Comparison of ENCODE assay signal across 7 mouse cellular contexts in the genomic region with DNA sequence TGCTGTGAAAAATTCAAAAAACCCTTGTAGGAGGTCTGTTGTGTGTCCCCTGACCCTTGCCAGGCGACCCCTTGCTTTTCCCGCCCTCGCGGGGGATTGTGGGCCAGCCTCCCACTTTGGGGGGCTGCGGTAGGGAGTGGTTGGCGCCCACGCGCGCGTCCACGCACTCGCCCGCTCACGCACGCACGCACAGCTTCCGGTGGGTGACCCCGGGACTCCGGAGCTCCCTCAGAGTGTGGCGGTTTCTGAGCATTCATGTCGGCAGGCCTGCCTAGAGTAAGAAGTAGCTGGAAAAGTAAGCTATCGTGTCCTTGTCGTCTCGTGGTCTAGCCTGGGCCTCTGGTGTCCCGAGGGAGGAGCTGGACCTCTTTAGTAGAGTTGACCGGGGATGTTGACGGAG. TPM values are rescaled to one million over a fixed set of nuclear protein-coding genes. Genes with fewer than 3 reads are reported as not detected.
DNase-seq lines count a peak whose midpoint lies in the region; ATAC-seq and TF ChIP-seq lines count a peak whose summit lies in the region.

A gene (minus strand): TSS at position 79 of the 400 bp plus-strand sequence.
A gene (plus strand): TSS at position 190 of the 400 bp plus-strand sequence.

- DNase-seq in lung, embryonic 14.5 days, result peak; percentile 8
- no peak for DNase-seq in lung, postnatal 25 days (ENCODE audit: low spot score)
- peak in 1 of 2 experiments; percentile 52 for DNase-seq in cerebellum, adult 2 months
- DNase-seq in kidney, postnatal 14 days, result peak; percentile 24
- DNase-seq in frontal cortex, adult 2 months (ENCODE audit: extremely low spot score in 1 of 2, low spot score in 1 of 2), result no peak

- peak within 1 kb of the TSS; percentile 97 for H3K27ac ChIP-seq in lung, embryonic 14.5 days (ENCODE audit: low read depth)
- peak within 1 kb of the TSS; percentile 96 for H3K27ac ChIP-seq in cerebellum, adult 2 months (ENCODE audit: insufficient read depth, low read length)
- peak within 1 kb of the TSS; percentile 90 for H3K27ac ChIP-seq in forebrain, embryonic 16.5 days (ENCODE audit: low read length)

- H3K4me1 ChIP-seq in lung, embryonic 14.5 days (ENCODE audit: insufficient read depth), result no peaks in the 10 kb centered on the region; the same call in 1 of the 2 replicates
- H3K4me1 ChIP-seq in cerebellum, adult 2 months (ENCODE audit: control insufficient read depth, insufficient read depth, low read length), result no peaks in the 10 kb centered on the region
- H3K4me1 ChIP-seq in forebrain, embryonic 16.5 days (replicated peaks; ENCODE audit: control insufficient read depth, insufficient read depth, low read length), result peaks cover 5% of the 10 kb centered on the region; the same call in 1 of the 2 replicates

- ATAC-seq in lung, embryonic 14.5 days (ENCODE audit: insufficient read depth), result peak; percentile 23
- peak; percentile 19; the same call in 1 of the 2 replicates for ATAC-seq in forebrain, embryonic 16.5 days

- no peaks in the 10 kb centered on the region for H3K9me3 ChIP-seq in lung, embryonic 14.5 days (ENCODE audit: low read depth, low read length)
- H3K9me3 ChIP-seq in forebrain, embryonic 16.5 days (ENCODE audit: control insufficient read depth, low read length), result no peaks in the 10 kb centered on the region

- H3K36me3 ChIP-seq in lung, embryonic 14.5 days (ENCODE audit: insufficient read depth), result no peaks in the 10 kb centered on the region
- no peaks in the 10 kb centered on the region for H3K36me3 ChIP-seq in forebrain, embryonic 16.5 days (ENCODE audit: control insufficient read depth, insufficient read depth)
- no peaks in the 10 kb centered on the region for H3K36me3 ChIP-seq in myocyte (ENCODE audit: control insufficient read depth, insufficient read depth)

- no peak for TF ChIP-seq CTCF in lung, embryonic 14.5 days (IDR thresholded peaks at IDR 0.05; ENCODE audit: low read depth)
- TF ChIP-seq CTCF in cerebellum, adult 2 months (IDR thresholded peaks at IDR 0.05; ENCODE audit: borderline replicate concordance, insufficient read depth, low read depth, low read length), result no peak

- H3K27me3 ChIP-seq in lung, embryonic 14.5 days (ENCODE audit: insufficient read depth, low read length), result no peaks in the 10 kb centered on the region
- H3K27me3 ChIP-seq in cerebellum, adult 2 months (ENCODE audit: control insufficient read depth, insufficient read depth, low read length), result no peaks in the 10 kb centered on the region
- no peaks in the 10 kb centered on the region for H3K27me3 ChIP-seq in forebrain, embryonic 16.5 days (replicated peaks; ENCODE audit: control insufficient read depth, insufficient read depth, low read length)
- no peaks in the 10 kb centered on the region for H3K27me3 ChIP-seq in myocyte (ENCODE audit: control insufficient read depth, insufficient read depth, insufficient read length)

- WGBS in lung, embryonic 14.5 days, result 69% methylated on average over 27 of the region's 27 CpGs
- WGBS in cerebellum, adult 2 months, result 75% methylated on average over 27 of the region's 27 CpGs
- WGBS in forebrain, embryonic 16.5 days, result 85% methylated on average over 27 of the region's 27 CpGs

- TF ChIP-seq POLR2A in cerebellum, adult 2 months (IDR thresholded peaks at IDR 0.05; ENCODE audit: borderline replicate concordance, insufficient read depth, low read length), result no peak
- TF ChIP-seq POLR2A in myocyte (IDR thresholded peaks at IDR 0.05; ENCODE audit: insufficient read length, low read depth), result peak; percentile 45

- no peaks in the 10 kb centered on the region for H3K79me2 ChIP-seq in myocyte (ENCODE audit: control insufficient read depth, insufficient read depth)

- H3ac ChIP-seq in myocyte (ENCODE audit: control insufficient read depth, insufficient read length), result peak within 1 kb of the TSS; percentile 24

- peak within 1 kb of the TSS; percentile 75 for H3K4me2 ChIP-seq in lung, embryonic 14.5 days
- peak within 1 kb of the TSS; percentile 68 for H3K4me2 ChIP-seq in forebrain, embryonic 16.5 days (ENCODE audit: low read length)
- H3K4me2 ChIP-seq in myocyte (ENCODE audit: low read depth), result peak within 1 kb of the TSS; percentile 84

- H3K4me3 ChIP-seq in lung, embryonic 14.5 days (ENCODE audit: low read depth, low read length), result peak within 1 kb of the TSS; percentile 63
- peak within 1 kb of the TSS; percentile 87 for H3K4me3 ChIP-seq in cerebellum, adult 2 months (replicated peaks; ENCODE audit: insufficient read depth, low read depth, low read length)
- H3K4me3 ChIP-seq in forebrain, embryonic 16.5 days (replicated peaks; ENCODE audit: low read length), result peak within 1 kb of the TSS; percentile 69
- H3K4me3 ChIP-seq in myocyte, result peak within 1 kb of the TSS; percentile 59

- H3K9ac ChIP-seq in lung, embryonic 14.5 days, result peak within 1 kb of the TSS; percentile 83
- peak within 1 kb of the TSS; percentile 81 for H3K9ac ChIP-seq in forebrain, embryonic 16.5 days (replicated peaks; ENCODE audit: low read depth, low read length)

TF ChIP-seq in myocyte, 11 proteins besides CTCF, POLR2A, EP300 and RAD21:
- TF ChIP-seq MAX (IDR thresholded peaks at IDR 0.05; ENCODE audit: low read depth) (no peak), CEBPB (IDR thresholded peaks at IDR 0.05; ENCODE audit: insufficient read depth, poor library complexity, severe bottlenecking) (no peak), TCF3 (IDR thresholded peaks at IDR 0.05; ENCODE audit: insufficient read length, low read depth) (no peak), USF1 (IDR thresholded peaks at IDR 0.05; ENCODE audit: low read depth) (no peak), MYOG (IDR thresholded peaks at IDR 0.05; ENCODE audit: control insufficient read depth in 1 of 3, insufficient read depth in 1 of 3, insufficient read length in 2 of 3, low read depth in 2 of 3) (no peak), E2F4 (IDR thresholded peaks at IDR 0.05; ENCODE audit: insufficient read depth) (no peak)

RNA-seq across cellular contexts. Expression of the first gene that starts in this region (rescaled TPM):
- 9.9 and 11.0 TPM in 2 replicates for polyA plus RNA-seq in lung, embryonic 14.5 days (2014; fragmentation: Nextera tagmentation; extraction: Ambion mirVana)
- polyA plus RNA-seq in cerebellum, adult 2 months (2012; rRNA removed), result 4.5 and 4.7 TPM in 2 replicates
- 7.4 and 7.7 TPM in 2 replicates for polyA plus RNA-seq in forebrain, embryonic 16.5 days (2015; fragmentation: Nextera tagmentation; extraction: Ambion mirVana)
- polyA plus RNA-seq in myocyte (2012; fragmentation: generic; extraction: Trizol), result 3.5 TPM
- polyA plus RNA-seq in frontal cortex, adult 2 months (2012; rRNA removed), result 3.5 and 3.7 TPM in 2 replicates

RNA-seq across cellular contexts. Expression of the second gene that starts in this region (rescaled TPM):
- 0.21 and 0.72 TPM in 2 replicates for polyA plus RNA-seq in lung, embryonic 14.5 days (2014; fragmentation: Nextera tagmentation; extraction: Ambion mirVana)
- 0.87 and 0.98 TPM in 2 replicates for polyA plus RNA-seq in cerebellum, adult 2 months (2012; rRNA removed)
- polyA plus RNA-seq in forebrain, embryonic 16.5 days (2015; fragmentation: Nextera tagmentation; extraction: Ambion mirVana), result 0.63 TPM in 1 of 2 replicates, not detected in the other
- polyA plus RNA-seq in myocyte (2012; fragmentation: generic; extraction: Trizol), result 0.13 TPM
- 0.15 and 0.34 TPM in 2 replicates for polyA plus RNA-seq in frontal cortex, adult 2 months (2012; rRNA removed)

Comparison
In these comparisons a context has a peak if more than half of its experiments do, and no peak if none do; other contexts are left out.
1. DNase-seq: peak in lung, embryonic 14.5 days (single experiment) and kidney, postnatal 14 days (single experiment); none in lung, postnatal 25 days (single experiment) and frontal cortex, adult 2 months (0 of 2).
2. Peak in every context shown above with its lines, with median percentiles within 50 percentile points of each other: H3K27ac ChIP-seq, H3K4me2 ChIP-seq and H3K4me3 ChIP-seq.